ENCODE assay signal across 16 mouse cellular contexts in genomic region chr2:118507126-118507525, GRCm38 (mm10).
"Had no signal": no experiment of that assay in that cellular context is flagged by ENCODE, and none has a peak within 500 bp of the region (broad histone marks: within the 10 kb centered on the region; RNA-seq: fewer than 3 reads in every experiment).

No protein-coding gene starts in this region.

- H3K36me3 ChIP-seq: limb, embryonic 13.5 days; liver, embryonic 15.5 days; neural tube, embryonic 12.5 days had no signal

- H3K4me3 ChIP-seq: layer of hippocampus, adult 2 months; limb, embryonic 13.5 days; liver, embryonic 15.5 days; neural tube, embryonic 12.5 days had no signal

- H3K27me3 ChIP-seq: liver, embryonic 15.5 days had no signal

- H3K4me2 ChIP-seq: limb, embryonic 13.5 days; liver, embryonic 15.5 days; lung, embryonic 14.5 days; neural tube, embryonic 12.5 days had no signal

- DNase-seq: kidney, adult 2 months; kidney, postnatal 36 days; left cerebral cortex, postnatal 4 days; lung, embryonic 14.5 days; lung, postnatal 14 days; midbrain, embryonic 14.5 days; retina, postnatal 1 day; right cerebral cortex, postnatal 4 days; spleen, adult 18-20 months; thymus, adult 18-20 months; thymus, postnatal 25 days had no signal

- H3K9me3 ChIP-seq: limb, embryonic 13.5 days; liver, embryonic 15.5 days; neural tube, embryonic 12.5 days had no signal

- H3K27ac ChIP-seq: kidney, postnatal 0 days; layer of hippocampus, adult 2 months; limb, embryonic 13.5 days; liver, embryonic 15.5 days; neural tube, embryonic 12.5 days had no signal

- H3K9ac ChIP-seq: limb, embryonic 13.5 days; liver, embryonic 15.5 days; lung, embryonic 14.5 days; neural tube, embryonic 12.5 days had no signal
